Mouse (Mus musculus) embryo, embryonic 11.5 days (tissue): ENCODE data around the gene D17Wsu92e.

Source experiments
- DNase-seq: peaks from one replicate; pipeline ENCODE4 v3.0.0-alpha.2; 2012; ENCODE audit warnings: low read depth, low spot score

D17Wsu92e gene

DNA sequence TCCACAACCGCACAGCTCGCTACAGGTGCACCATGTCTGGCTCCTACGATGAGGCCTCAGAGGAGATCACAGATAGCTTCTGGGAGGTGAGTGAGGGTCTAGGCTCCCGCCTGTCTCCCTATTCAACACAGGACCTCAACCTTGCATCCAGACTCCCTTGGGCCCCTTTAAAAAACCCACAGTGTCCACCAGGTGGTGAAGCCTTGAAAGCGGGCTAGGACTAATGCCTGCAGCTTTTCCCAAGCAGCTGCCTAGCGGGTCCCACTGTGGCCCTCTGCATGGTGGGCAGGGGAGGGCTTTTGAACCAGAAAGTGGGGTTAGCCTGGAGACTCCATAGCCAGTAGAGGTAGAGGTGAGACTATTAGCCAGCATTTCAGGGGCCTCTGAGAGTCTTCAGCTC, 118.6 kb downstream of the D17Wsu92e start:
- no peak for DNase-seq
